Mouse (Mus musculus): ENCODE measurements at regions not wholly inside any gene's neighbourhood (a gene's known extent, or its start where the extent isn't known, plus 50 kb on each side); places are given as distances from the start of the nearest gene placed in this dataset.

DNA sequence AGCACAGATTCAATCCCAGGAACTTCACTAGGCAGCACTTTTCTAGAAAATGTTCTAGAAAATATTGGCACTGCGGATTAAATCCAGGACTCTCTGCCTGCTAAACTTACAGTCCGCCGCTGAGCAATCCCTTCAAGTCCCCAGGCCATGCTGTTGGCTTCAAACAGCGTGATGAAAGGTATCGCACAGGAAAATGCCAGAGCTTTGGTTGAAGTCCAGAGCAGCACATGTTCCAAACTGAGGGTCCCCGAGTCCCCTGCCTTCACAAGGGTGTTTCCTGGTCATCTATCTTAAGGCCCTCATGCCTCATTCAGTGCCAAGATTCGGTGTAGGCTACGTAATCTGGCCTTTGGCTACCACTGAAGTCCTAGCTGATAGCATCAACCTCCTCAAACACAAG lies 52.3 kb upstream of the Spdye4c start:
- TF ChIP-seq CTCF (IDR thresholded peaks at IDR 0.05; ENCODE audit: borderline replicate concordance, control insufficient read depth, extremely low read depth, insufficient read depth, low read length, poor library complexity) (no peak), POLR2A (IDR thresholded peaks at IDR 0.05; ENCODE audit: control insufficient read depth, extremely low read depth, insufficient read depth, low read length, poor library complexity) (no peak)
